Mouse (Mus musculus) heart, adult 11 months (tissue): ENCODE data around the gene Lrp5.

Experiments
- DNase-seq: peaks from one replicate; pipeline ENCODE4 v3.0.0; 2022

The Lrp5 gene

DNA sequence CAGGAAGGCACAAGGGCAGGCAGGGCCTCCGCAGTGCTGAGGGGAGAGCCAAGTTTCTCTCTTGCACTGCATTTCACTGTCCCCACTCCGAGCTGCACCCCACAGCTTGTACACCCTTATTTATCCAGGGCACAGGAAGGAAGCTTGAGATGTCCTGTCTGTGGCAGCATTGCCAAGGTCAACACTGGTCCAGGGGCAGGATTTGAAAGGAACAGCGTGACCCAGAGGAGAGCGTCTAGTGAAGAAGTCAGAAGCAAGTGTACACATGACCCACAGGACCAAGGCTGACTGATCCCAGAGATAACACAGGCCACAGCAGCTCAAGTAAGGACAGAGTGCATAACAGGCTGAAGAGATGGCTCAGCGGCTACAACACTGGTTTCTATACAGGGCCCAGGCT lies 32.3 kb downstream of the Lrp5 start:
- DNase-seq = peak; percentile 96

DNA sequence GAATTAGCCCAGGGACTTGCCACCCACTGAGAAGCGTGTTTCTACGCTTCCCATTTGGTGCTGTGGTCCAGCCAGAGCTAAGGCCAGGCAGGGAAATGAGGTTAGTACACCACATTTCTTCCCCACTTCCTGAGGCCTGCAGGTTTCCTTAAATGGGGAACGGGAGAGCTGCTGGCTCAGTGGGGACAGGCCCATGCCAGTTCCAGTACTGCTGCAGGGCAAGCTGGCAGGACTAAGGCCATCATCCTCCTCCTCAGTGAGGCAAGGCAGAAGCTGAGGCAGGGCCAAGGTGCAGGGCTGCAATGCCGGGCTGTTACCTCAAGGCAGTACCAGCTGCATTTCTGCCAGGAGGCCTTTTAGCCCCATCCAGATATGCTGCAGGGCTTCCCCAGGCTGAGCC lies 32.9 kb downstream of the Lrp5 start:
- DNase-seq = peak; percentile 92

DNA sequence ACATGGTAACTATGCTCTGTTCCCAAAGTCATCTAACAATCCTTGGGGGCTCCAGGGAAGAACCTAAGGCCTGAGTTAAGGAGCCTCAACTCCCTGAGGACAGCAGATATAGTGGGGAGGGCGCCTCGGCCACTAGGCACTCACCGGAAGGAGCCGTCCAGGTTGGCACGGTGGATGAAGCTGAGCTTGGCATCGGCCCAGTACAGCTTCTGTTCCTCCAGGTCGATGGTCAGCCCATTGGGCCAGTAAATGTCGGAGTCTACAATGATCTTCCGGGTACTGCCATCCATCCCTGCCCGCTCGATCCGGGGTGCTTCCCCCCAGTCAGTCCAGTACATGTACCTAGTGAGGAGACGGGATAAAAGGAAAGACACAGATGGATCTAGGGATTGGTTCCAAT lies 34.4 kb downstream of the Lrp5 start:
- peak; percentile 91 for DNase-seq

GRCm38 (mm10) chr19:3651220-3651619 lies 35.1 kb downstream of the Lrp5 start:
- no peak for DNase-seq

- DNase-seq = no peak
Measured at GRCm38 (mm10) chr19:3650448-3650847, 35.9 kb downstream of the Lrp5 start.

GRCm38 (mm10) chr19:3648830-3649450 lies 37.4 kb downstream of the Lrp5 start:
- no peak for DNase-seq

- DNase-seq = no peak
Measured at GRCm38 (mm10) chr19:3647999-3648398, 38.4 kb downstream of the Lrp5 start.

DNA sequence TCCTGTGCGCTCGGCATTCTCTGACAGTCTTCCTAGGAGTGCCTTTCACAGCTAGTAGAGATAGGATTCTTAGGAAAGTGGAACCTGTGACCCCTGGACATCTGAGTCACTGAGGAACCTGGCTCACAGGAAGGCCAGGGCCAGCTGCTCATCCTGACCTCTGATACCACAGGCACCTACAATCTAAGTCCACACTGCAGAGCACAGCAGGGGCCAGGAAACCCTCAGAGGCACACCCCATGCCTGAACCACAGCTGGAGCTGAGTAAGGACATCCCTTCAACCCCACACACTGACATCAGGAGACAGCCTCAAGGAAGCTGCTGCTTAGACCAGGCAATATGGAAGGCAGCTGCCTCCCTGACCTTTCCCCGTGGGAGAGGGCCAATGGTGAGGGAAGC lies 40.6 kb downstream of the Lrp5 start:
- peak; percentile 95 for DNase-seq

DNA sequence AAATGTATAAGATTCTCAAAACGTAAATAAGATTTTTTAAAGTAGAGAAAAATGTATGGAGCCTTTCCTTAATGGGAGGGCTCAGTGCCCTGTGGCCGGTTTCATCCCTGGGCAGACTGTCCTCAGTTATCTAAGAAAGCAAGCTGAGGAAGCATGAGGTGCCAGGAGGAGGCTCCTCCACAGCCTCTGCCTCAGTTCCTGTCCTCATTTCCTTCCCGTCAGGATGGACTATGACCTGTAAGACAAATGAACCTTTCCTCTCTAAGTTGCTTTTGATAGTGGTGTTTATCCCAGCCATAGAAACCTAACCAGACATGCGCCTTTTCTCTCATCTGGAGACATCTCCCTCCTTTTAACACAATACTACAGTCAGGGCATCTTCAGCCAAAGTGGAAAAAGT lies 41.0 kb downstream of the Lrp5 start:
- peak; percentile 92 for DNase-seq

DNA sequence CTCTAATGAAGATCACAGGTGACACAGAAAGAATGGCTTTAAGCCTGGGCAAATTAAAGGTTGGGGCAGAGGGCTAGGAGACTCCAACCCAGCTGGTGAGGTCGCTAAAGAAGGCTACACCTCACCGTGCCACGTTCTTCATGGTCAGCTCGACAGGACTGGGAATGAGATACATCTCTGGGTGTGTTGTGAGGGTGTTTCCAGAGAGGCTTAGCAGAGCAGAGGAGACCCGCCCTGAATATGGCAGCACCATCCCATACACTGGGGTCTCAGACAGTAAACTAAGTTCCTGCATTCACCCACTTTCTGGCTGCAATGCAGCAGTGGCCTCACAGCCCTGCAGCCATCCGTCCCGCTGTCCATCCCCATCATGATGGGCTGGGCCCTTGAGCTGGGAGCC lies 46.8 kb downstream of the Lrp5 start:
- peak; percentile 91 for DNase-seq

DNA sequence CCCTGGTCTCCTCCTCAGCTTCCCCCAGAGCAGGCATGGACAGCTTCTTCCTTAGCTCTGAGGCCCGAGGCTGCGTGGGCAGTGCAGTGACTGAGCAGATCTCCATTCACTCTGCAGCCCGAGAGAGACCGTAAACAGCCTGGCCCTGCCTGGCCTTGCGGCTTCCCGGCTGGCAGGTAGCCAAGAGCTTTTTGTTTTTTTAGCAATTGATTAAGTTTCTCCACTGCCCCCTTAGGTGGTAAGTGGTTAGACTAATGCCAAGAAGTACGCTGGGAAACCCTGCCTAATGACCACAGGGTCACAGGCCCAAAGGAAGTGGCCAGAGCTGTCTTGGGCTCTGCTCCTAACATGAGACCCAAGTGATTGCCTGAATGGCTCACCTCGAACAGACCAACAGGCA lies 47.7 kb downstream of the Lrp5 start:
- peak; percentile 97 for DNase-seq

GRCm38 (mm10) chr19:3632018-3632417 lies 54.3 kb downstream of the Lrp5 start:
- no peak for DNase-seq

GRCm38 (mm10) chr19:3631431-3631830 lies 54.9 kb downstream of the Lrp5 start:
- DNase-seq = no peak

GRCm38 (mm10) chr19:3630486-3630885 lies 55.9 kb downstream of the Lrp5 start:
- DNase-seq = no peak

GRCm38 (mm10) chr19:3630027-3630426 lies 56.3 kb downstream of the Lrp5 start:
- peak; percentile 93 for DNase-seq

DNA sequence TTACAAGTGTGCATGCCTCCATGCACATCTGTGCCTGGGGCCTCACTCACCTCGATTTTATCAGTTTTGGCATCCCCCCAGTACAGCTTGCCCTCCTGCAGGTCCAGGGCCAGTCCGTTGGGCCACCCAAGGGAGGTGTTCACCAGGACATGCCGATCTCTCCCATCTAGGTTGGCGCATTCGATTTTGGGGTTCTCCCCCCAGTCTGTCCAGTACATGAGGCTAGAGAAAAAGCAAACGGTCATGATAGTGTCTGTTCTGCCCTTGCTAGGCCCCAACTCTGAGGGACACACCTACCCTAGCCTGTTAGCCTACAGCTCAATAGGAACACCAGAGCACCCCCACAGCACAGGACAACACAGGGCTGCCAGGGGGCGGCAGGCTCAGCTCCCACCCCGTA lies 58.1 kb downstream of the Lrp5 start:
- DNase-seq = peak; percentile 92

- DNase-seq = no peak
Measured at GRCm38 (mm10) chr19:3625111-3625510, 61.3 kb downstream of the Lrp5 start.

GRCm38 (mm10) chr19:3623824-3624223 lies 62.5 kb downstream of the Lrp5 start:
- DNase-seq = no peak

GRCm38 (mm10) chr19:3623294-3623693 lies 63.1 kb downstream of the Lrp5 start:
- DNase-seq = no peak

DNA sequence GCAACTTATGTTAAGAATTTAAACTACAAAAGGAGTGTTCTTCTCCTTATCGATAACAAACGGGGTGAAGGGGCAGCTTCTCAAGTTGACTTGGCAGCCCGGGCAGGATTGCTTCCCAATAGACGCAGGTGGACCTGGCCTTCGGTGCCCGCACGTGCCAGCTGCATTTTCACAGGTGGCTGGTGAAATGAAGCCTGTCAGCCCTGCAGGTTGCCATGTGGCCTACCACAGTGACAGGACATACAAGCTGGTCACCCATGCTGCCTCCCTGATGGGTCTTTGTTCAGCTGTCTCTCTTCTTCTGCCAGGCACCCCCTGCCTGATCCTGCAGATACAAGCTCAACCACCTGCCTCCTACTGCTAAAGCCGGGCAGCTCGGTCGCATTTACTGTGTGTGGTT lies 65.5 kb downstream of the Lrp5 start:
- no peak for DNase-seq

- no peak for DNase-seq
Measured at GRCm38 (mm10) chr19:3619359-3619758, 67.0 kb downstream of the Lrp5 start.

DNA sequence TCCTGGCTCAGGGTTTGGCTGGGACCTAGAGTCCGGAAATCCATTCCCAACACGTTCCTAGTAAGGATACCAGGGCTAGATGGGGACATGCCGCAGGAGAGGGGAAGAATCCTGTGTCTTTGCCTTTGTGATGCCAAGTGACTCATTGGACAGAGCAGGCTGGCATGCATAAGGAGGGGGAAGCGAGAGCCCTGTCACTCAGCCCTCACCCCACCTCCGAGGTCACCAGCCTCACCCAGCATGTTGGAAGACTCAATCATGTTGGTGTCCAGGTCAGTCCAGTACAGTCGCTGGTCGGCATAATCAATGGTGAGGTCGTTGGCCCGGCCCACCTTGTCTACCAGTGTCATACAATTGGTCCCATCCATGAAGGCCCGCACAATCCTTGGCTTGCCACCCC lies 72.4 kb downstream of the Lrp5 start:
- DNase-seq = no peak

GRCm38 (mm10) chr19:3612534-3613273 lies 73.7 kb downstream of the Lrp5 start:
- no peak for DNase-seq

GRCm38 (mm10) chr19:3611730-3612129 lies 74.6 kb downstream of the Lrp5 start:
- peak; percentile 89 for DNase-seq

DNA sequence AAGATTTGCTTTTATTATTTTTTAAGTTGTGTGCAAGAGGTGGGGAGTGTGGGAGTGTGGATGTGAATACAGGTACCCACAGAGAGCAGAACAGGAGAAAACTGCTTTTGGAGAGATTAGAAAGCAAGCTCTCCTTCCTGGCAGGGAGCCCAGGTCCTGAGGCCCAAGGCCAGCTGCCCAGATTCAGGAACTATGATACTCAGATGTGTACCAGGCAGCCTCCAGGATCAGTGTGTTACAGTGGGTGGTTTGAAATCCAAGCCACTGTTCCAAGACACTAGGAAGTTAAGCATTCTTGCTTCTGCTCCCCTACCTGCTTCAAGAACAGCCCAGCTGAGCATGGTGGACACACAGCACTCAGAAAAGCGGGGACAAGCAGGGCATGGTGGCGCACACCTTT lies 75.5 kb downstream of the Lrp5 start:
- DNase-seq = no peak
